Mouse (Mus musculus) liver, embryonic 13.5 days (tissue): ENCODE data around the gene Cxcl3. TPM values are rescaled to one million over a fixed set of nuclear protein-coding genes. Genes with fewer than 3 reads are reported as not detected.

Experiments used
- ATAC-seq: fragments of 200-750 bp; cut with Nextera tagmentation; 2 replicates; pipeline ENCODE4 v1.8.0; 2017; ENCODE audit warnings: low read depth, mild to moderate bottlenecking, moderate number of reproducible peaks, moderate library complexity
- DNase-seq: peaks from one replicate; pipeline ENCODE4 v3.0.0; 2022
- H3K27ac ChIP-seq: fragments of 300-500 bp; sonication (generic); 2 replicates; pipeline ENCODE4 v1.5.1; 2015; ENCODE audit warnings: moderate library complexity, mild to moderate bottlenecking, inconsistent platforms
- H3K27me3 ChIP-seq: fragments of 300-500 bp; sonication (generic); 2 replicates; pipeline ENCODE4 v1.6.1; 2015; ENCODE audit warnings: mild to moderate bottlenecking, inconsistent platforms
- H3K36me3 ChIP-seq: fragments of 300-500 bp; sonication (generic); 2 replicates; pipeline ENCODE4 v1.6.1; 2015; ENCODE audit warnings: mild to moderate bottlenecking, inconsistent platforms
- H3K4me1 ChIP-seq: fragments of 300-500 bp; sonication (generic); replicated peaks from 2 replicates; pipeline ENCODE4 v1.6.1; 2015; ENCODE audit warnings: inconsistent platforms
- H3K4me2 ChIP-seq: fragments of 300-500 bp; sonication (generic); 2 replicates; pipeline ENCODE4 v1.6.1; 2015; ENCODE audit warnings: inconsistent platforms, mild to moderate bottlenecking, moderate library complexity
- H3K4me3 ChIP-seq: fragments of 300-500 bp; sonication (generic); replicated peaks from 2 replicates; pipeline ENCODE4 v1.5.1; 2015; ENCODE audit warnings: mild to moderate bottlenecking, inconsistent platforms
- H3K9ac ChIP-seq: fragments of 300-500 bp; sonication (generic); 2 replicates; pipeline ENCODE4 v1.6.1; 2015; ENCODE audit warnings: mild to moderate bottlenecking, inconsistent platforms
- H3K9me3 ChIP-seq: fragments of 300-500 bp; sonication (generic); replicated peaks from 2 replicates; pipeline ENCODE4 v1.6.1; 2016; ENCODE audit warnings: inconsistent platforms
- WGBS: fragments of 180-500 bp; shearing (Covaris S2); methylation state at CpG from one replicate; pipeline ENCODE4 v1.1.7; 2015; ENCODE audit not compliant: insufficient replicate concordance; 5-methylcytosine and 5-hydroxymethylcytosine counted together
- polyA plus RNA-seq: library from polyadenylated mRNA; unstranded; fragments of >200 nt; fragmentation: Nextera tagmentation; extraction: Ambion mirVana; gene quantifications from 2 replicates; pipeline ENCODE4 v1.2.1, GENCODE M21; 2015

Gene Cxcl3
- not detected in 2 replicates for polyA plus RNA-seq

GRCm38 (mm10) chr5:90785659-90786588 is at the start of gene Cxcl3:
TSS of gene Cxcl3 (plus strand) at chr5:90786103.
- no peaks in the 10 kb centered on the region for H3K27me3 ChIP-seq
- H3K9ac ChIP-seq = no peak within 1 kb of the TSS
- 15% methylated on average over 26 of the region's 26 CpGs for WGBS
- H3K27ac ChIP-seq = no peak within 1 kb of the TSS
- DNase-seq (no peak), ATAC-seq (peak; percentile 47)
- H3K36me3 ChIP-seq = no peaks in the 10 kb centered on the region
- H3K4me2 ChIP-seq = peak within 1 kb of the TSS; percentile 59
- peak within 1 kb of the TSS; percentile 35 for H3K4me3 ChIP-seq
- H3K9me3 ChIP-seq = no peaks in the 10 kb centered on the region
- no peaks in the 10 kb centered on the region for H3K4me1 ChIP-seq

GRCm38 (mm10) chr5:90742029-90742428 is 43.9 kb upstream of the Cxcl3 start:
- WGBS = 15% methylated on average over 4 of the region's 4 CpGs
- Histone ChIP-seq H3K27me3 (no peaks in the 10 kb centered on the region), H3K9ac (no peak overlapping the region), H3K27ac (no peak overlapping the region), H3K36me3 (no peaks in the 10 kb centered on the region), H3K4me3 (no peak overlapping the region), H3K4me2 (no peak overlapping the region), H3K4me1 (no peaks in the 10 kb centered on the region), H3K9me3 (no peaks in the 10 kb centered on the region)
- DNase-seq (peak; percentile 15), ATAC-seq (peak; percentile 39; the same call in 1 of the 2 replicates)

- H3K36me3 ChIP-seq = no peaks in the 10 kb centered on the region
- 72% methylated on average over 1 of the region's 1 CpGs for WGBS
- no peak overlapping the region for H3K9ac ChIP-seq
- H3K27ac ChIP-seq = no peak overlapping the region
- no peaks in the 10 kb centered on the region for H3K4me1 ChIP-seq
- H3K4me3 ChIP-seq = no peak overlapping the region
- no peaks in the 10 kb centered on the region for H3K9me3 ChIP-seq
- ATAC-seq (no peak), DNase-seq (no peak)
- H3K4me2 ChIP-seq = no peak overlapping the region
- H3K27me3 ChIP-seq = peaks cover 7% of the 10 kb centered on the region
Observed at GRCm38 (mm10) chr5:90753934-90754333, 32.0 kb upstream of the Cxcl3 start.

- no peak for DNase-seq
- H3K27me3 ChIP-seq = peaks cover 18% of the 10 kb centered on the region
- no peaks in the 10 kb centered on the region for H3K36me3 ChIP-seq
- H3K4me3 ChIP-seq = no peak overlapping the region
- H3K9ac ChIP-seq = no peak overlapping the region
- ATAC-seq = no peak
- WGBS = 29% methylated on average over 5 of the region's 5 CpGs
- no peaks in the 10 kb centered on the region for H3K9me3 ChIP-seq
- H3K4me1 ChIP-seq = peaks cover 5% of the 10 kb centered on the region; the same call in 1 of the 2 replicates
- no peak overlapping the region for H3K4me2 ChIP-seq
- H3K27ac ChIP-seq = no peak overlapping the region
Observed at GRCm38 (mm10) chr5:90758020-90758605, 27.8 kb upstream of the Cxcl3 start.

GRCm38 (mm10) chr5:90759077-90760065 is 26.5 kb upstream of the Cxcl3 start, which contains the start of gene Cxcl5:
TSS of gene Cxcl5 (plus strand) at chr5:90759360.
- Histone ChIP-seq H3K27ac (no peak within 1 kb of the TSS), H3K9ac (no peak within 1 kb of the TSS), H3K27me3 (peaks cover 18% of the 10 kb centered on the region), H3K9me3 (no peaks in the 10 kb centered on the region), H3K4me3 (peak within 1 kb of the TSS; percentile 25; the same call in 1 of the 2 replicates), H3K36me3 (no peaks in the 10 kb centered on the region), H3K4me2 (peak within 1 kb of the TSS; percentile 38; the same call in 1 of the 2 replicates), H3K4me1 (peaks cover 5% of the 10 kb centered on the region; the same call in 1 of the 2 replicates)
- 8% methylated on average over 32 of the region's 32 CpGs for WGBS
- ATAC-seq (no peak), DNase-seq (no peak)

DNA sequence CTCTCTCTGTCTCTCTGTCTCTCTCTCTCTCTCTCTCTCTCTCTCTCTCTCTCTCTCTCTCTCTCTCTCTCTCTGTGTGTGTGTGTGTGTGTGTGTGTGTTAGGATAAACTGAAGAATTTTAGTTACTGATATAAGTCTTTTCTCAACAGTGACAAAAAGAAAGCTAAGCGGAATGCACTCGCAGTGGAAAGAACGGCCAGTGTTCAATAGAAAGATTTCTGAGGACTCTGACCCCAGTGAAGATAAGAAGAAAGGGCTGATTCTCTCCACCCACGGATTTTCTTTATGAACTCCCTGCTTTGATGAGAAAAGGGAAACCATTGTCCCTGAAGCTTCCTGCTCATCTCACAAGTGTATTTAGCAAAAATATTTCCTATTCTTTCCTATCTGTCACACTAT is 25.6 kb upstream of the Cxcl3 start:
- 47% methylated on average over 4 of the region's 4 CpGs for WGBS
- DNase-seq (no peak), ATAC-seq (no peak)
- Histone ChIP-seq H3K36me3 (no peaks in the 10 kb centered on the region), H3K4me2 (no peak overlapping the region), H3K9ac (no peak overlapping the region), H3K9me3 (no peaks in the 10 kb centered on the region), H3K27me3 (peaks cover 18% of the 10 kb centered on the region), H3K4me3 (no peak overlapping the region), H3K27ac (no peak overlapping the region), H3K4me1 (peaks cover 5% of the 10 kb centered on the region; the same call in 1 of the 2 replicates)

- H3K27ac ChIP-seq = no peak overlapping the region
- H3K9ac ChIP-seq = no peak overlapping the region
- H3K4me2 ChIP-seq = no peak overlapping the region
- no peak for DNase-seq
- whole genome bisulfite sequencing = 64% methylated on average over 2 of the region's 2 CpGs
- ATAC-seq = no peak
- no peaks in the 10 kb centered on the region for H3K36me3 ChIP-seq
- H3K4me1 ChIP-seq = peaks cover 5% of the 10 kb centered on the region; the same call in 1 of the 2 replicates
- H3K27me3 ChIP-seq = peaks cover 18% of the 10 kb centered on the region
- no peaks in the 10 kb centered on the region for H3K9me3 ChIP-seq
- no peak overlapping the region for H3K4me3 ChIP-seq
Observed at GRCm38 (mm10) chr5:90760844-90761243, 25.1 kb upstream of the Cxcl3 start.

DNA sequence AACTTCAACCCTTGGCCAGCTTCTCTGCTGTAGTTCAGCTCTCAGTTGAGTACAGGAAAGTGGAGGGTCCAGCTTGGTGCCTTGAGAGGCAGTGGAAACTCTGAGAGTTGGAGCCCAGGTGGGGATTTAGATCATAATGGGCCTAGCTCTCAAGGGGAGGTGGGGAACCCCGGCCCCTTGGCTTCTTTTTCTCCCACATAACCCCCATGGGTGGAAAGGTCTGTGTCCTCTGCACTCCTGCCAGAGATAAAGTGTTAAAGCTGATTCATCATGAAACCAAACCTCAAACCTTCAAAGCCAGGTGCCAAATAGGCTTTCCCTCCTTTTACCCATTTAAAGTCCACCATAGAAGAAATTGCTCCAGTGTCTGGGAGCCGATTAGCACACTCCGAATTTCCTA is 24.1 kb upstream of the Cxcl3 start:
- ATAC-seq = no peak
- Histone ChIP-seq H3K9me3 (no peaks in the 10 kb centered on the region), H3K4me2 (no peak overlapping the region), H3K36me3 (no peaks in the 10 kb centered on the region), H3K4me1 (peaks cover 5% of the 10 kb centered on the region; the same call in 1 of the 2 replicates), H3K4me3 (no peak overlapping the region), H3K27ac (no peak overlapping the region), H3K9ac (no peak overlapping the region), H3K27me3 (peaks cover 18% of the 10 kb centered on the region)
- 57% methylated on average over 3 of the region's 3 CpGs for WGBS
- DNase-seq = no peak

- Histone ChIP-seq H3K36me3 (no peaks in the 10 kb centered on the region), H3K4me3 (no peak overlapping the region), H3K27ac (no peak overlapping the region), H3K9me3 (no peaks in the 10 kb centered on the region), H3K27me3 (peaks cover 9% of the 10 kb centered on the region), H3K4me1 (peaks cover 4% of the 10 kb centered on the region; the same call in 1 of the 2 replicates), H3K9ac (no peak overlapping the region), H3K4me2 (no peak overlapping the region)
- WGBS = 68% methylated on average over 12 of the region's 12 CpGs
- DNase-seq (no peak), ATAC-seq (no peak)
Observed at GRCm38 (mm10) chr5:90763912-90764665, 21.8 kb upstream of the Cxcl3 start.

DNA sequence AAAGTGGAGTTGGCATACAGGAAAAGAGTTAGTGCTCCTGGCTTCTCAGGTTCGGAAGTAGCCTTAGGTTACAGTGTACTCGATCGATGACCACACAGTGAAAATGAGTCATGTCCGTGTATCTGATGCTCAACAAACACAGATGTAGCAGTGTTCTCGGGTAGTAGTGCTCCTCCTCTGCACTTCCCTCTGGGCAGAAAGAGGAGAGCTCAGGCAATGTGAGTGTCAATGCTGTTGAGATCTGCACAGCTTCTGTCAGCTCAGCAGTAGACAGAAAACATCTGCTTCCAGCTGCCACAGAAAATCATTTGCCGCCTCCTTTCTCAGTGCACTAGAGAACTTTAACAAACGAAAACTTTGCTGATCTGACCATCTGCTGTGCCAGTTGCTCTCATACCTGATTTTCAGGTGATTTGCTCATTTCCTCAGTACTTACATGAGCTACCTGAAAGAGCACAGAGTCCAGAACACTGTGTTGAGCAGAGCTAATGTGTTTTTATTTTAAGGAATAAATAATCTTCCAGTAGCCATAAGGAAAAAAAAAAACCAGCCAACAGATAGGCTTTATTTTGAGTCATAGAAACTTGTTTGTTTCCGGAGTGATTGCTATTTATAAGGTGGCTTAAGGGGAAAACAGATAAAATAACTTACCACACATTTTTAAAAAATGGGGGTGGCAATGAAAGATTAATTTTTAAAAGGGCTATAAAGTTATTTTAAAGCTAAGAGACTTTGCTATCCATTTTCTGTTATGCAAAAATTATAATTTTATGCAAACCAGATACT is 19.9 kb upstream of the Cxcl3 start:
- Histone ChIP-seq H3K9ac (no peak overlapping the region), H3K27me3 (no peaks in the 10 kb centered on the region), H3K9me3 (no peaks in the 10 kb centered on the region), H3K4me1 (no peaks in the 10 kb centered on the region), H3K4me2 (no peak overlapping the region), H3K36me3 (no peaks in the 10 kb centered on the region), H3K4me3 (no peak overlapping the region), H3K27ac (no peak overlapping the region)
- DNase-seq (no peak), ATAC-seq (no peak)
- 49% methylated on average over 8 of the region's 8 CpGs for WGBS
